Mouse (Mus musculus): Measurements from ENCODE around the gene Pitpnc1.

Pitpnc1 gene

DNA sequence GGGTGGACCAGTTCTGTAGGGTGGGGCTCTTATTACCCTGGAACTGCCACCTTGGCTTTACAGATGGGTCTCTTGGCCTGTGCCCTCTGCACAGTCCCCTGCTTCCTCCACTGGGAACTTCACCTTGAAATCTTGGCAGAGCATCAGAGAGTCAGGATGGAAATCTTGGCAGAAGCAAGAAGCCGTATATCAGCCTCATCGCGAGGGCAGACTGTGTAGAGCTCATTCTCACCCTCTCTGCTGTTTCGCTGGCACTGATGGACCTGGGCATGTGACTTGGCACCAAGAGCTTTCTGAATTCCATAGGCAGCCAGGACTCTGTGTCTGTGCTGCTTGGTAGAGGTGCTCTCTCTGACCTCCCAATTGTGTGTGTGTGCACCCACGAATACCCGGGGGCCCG, 221.7 kb downstream of the Pitpnc1 start:
- CTCF ChIA-PET = no interaction called here

DNA sequence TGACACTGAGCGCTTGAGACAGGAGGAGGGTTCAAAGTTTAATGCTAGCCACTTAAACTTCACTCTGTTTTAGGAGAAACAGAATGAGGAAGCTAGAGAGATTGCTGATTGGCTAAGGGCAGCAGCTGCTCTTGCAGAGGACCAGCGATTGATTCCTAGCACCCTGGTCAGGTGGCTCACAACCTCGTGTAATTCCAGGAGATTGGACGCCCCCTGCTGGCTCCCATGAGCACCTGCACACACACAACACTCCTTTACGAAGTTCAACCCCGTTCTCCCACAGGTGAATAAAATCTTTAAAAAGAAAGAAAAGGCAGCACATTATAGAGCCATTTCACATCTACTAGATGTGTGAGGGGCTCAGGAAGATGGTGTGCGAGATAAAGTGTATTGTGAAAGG, 224.8 kb downstream of the Pitpnc1 start:
- CTCF ChIA-PET = interaction anchor here (0.7 kb wide), 1 partner anchor 25 kb away, joined by 11 read pairs; no protein-coding TSS in a partner anchor

GRCm38 (mm10) chr11:107243126-107243525, 227.4 kb downstream of the Pitpnc1 start:
- CTCF ChIA-PET = no interaction called here

GRCm38 (mm10) chr11:107241678-107242077, 228.8 kb downstream of the Pitpnc1 start:
- CTCF ChIA-PET = interaction anchor here (0.6 kb wide), 1 partner anchor 23 kb away, joined by 5 read pairs; no protein-coding TSS in a partner anchor

- CTCF ChIA-PET = no interaction called here
Observed at GRCm38 (mm10) chr11:107238506-107238905, 232.0 kb downstream of the Pitpnc1 start.

DNA sequence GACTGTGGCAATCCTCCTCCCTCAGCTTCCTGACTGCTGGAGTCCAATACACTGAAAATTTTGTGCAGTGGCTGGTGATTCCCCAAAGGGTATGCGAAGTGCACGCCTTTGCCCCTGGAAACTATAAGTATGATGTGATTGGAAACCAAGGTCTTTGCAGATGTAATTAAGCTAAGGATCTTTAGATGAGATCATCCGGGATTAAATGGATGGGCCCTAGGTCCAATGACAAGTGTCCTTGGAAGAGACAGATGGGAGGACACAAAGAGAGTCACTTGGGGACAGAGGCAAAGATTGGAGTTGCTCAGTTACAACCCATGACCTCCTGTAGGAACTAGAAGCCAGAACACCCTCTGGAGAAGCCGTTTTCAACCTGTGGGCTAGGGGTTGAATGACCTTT, 233.0 kb downstream of the Pitpnc1 start:
- CTCF ChIA-PET = no interaction called here

- CTCF ChIA-PET = no interaction called here
Observed at GRCm38 (mm10) chr11:107233252-107233890, 237.1 kb downstream of the Pitpnc1 start.

GRCm38 (mm10) chr11:107230128-107230527, 240.4 kb downstream of the Pitpnc1 start:
- CTCF ChIA-PET = interaction anchor here (0.6 kb wide), 1 partner anchor 170 kb away, joined by 17 read pairs; no protein-coding TSS in a partner anchor

DNA sequence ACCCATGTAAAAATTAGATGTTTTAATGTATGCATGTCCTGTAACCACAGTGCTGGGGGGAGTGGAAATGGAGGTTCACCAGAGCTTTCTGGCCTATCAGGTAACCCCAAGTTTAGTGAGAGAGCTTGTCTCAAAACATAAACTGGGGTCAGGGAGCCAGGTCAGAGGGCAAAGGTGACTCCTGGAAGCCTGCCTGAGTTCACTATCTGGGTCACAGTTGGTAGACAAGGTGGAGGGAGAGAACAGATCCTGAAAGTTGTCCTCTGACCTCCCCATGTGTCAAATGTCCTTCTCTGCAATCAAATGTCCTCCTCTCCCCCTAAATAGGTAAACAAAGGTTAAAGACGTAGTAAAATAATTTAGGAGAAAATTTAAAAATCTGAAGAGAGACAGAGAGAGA, 244.1 kb downstream of the Pitpnc1 start:
- CTCF ChIA-PET = no interaction called here

DNA sequence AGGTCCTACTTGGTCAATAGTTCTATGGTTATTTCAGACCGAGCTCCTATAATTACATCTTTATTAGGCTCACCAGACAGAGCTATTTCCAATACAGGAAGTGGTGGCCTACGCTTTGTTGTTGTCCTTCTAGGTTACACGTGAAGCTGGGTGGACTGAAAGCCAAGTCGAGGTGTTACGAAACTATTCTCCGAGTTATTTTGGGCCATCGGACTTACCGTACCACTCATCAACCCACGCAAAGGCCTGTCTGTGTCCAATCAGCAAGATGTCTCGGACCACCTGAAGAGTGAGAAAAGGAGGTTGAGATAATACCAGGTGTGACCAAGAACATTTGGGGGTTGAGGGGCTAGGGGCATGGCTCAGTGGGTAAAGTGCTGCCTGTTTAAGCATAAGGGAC, 244.5 kb downstream of the Pitpnc1 start:
- CTCF ChIA-PET = no interaction called here

GRCm38 (mm10) chr11:107225301-107225700, 245.2 kb downstream of the Pitpnc1 start:
- CTCF ChIA-PET = no interaction called here

DNA sequence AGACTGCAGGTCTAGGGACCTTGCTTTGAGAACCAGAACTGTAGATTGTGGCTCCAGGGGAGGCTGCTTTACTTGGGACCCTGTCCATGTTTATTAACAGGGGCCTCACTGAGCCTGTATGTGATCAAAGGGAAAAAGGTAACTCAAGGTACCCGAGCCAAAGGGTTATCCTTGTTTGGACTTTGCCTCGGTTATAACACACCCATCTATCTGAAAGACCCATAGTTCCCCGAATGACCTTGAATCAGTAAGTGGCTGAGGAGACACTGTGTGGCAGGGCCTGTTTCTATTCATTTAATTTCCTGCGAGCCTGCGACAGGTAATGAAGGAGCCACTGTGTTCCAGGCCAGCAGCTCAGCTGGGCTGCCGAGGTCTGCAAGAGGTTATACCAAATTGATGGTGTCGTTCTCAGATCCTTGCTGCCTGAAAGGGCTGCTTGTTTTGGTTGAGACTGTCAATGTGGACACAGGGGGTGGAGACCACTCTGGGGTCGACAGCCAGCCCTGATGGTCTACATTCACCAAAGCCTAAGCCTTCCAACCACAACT, 246.8 kb downstream of the Pitpnc1 start:
- CTCF ChIA-PET = no interaction called here

DNA sequence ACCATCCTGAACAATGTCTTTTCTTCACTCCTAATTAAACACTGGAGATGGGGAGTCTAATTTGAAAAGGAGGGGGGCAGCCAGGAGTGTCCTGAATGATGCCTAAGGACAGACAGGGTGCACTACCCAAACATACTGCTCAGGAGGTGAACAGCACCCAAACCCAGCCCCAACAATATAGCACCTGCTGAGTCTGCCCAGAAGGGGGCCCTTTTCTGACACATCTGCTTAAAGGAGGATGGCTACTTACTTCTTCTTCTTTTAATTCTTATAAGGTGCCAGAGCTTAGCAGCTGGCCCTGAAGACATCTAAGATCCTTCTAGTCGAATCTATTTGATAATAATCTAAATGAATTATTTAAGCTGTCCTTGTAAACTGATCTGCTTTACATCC, 247.3 kb downstream of the Pitpnc1 start:
- CTCF ChIA-PET = no interaction called here

DNA sequence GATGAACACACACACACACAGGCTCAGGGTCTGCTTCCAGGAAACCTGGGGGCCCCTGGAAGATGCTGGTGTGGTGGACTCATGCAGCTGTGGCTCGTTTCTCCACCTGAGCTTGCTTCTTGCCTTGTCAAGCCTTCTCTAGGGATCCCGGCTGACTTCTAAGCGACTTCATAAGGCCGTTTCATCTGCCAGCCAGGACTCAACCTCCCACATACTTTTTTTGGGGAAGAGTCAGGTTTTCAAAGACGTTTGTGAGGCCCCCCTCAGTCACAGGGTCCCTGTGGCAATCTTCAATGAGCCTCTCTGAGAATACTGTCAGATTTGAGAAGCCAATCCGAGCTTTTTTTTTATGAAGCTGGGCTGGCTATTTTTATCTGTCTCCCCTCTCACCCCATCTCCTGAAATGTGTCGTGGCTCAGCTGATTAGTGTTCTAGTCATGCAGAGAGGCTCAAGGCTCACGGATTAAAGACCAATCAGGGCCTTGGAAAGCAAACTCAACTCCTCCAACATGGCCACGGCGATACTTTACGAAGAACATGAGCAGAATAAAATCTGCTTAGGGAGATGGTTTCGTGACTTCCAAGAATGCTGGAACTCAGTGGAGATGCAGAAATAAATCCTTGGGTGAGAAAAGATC, 247.8 kb downstream of the Pitpnc1 start:
- CTCF ChIA-PET = no interaction called here

DNA sequence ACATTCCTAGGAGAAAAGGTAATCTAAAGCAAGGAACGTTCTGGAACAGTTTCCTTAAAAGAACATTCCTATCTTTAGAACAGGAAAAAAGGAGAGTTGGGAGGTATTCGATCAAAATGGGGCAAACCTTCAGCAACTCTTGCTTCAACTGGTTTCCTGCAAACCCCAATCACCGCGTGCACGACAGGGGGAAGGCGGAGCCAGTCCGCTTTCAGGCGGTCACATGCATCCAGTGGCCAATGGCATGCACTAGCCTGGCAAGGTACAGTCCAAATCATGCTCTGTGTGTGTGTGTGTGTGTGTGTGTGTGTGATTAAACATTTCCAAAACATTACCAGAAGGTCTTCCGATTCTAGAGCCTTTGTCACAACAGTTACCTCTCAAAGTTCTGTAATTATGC, 255.4 kb downstream of the Pitpnc1 start:
- CTCF ChIA-PET = no interaction called here

DNA sequence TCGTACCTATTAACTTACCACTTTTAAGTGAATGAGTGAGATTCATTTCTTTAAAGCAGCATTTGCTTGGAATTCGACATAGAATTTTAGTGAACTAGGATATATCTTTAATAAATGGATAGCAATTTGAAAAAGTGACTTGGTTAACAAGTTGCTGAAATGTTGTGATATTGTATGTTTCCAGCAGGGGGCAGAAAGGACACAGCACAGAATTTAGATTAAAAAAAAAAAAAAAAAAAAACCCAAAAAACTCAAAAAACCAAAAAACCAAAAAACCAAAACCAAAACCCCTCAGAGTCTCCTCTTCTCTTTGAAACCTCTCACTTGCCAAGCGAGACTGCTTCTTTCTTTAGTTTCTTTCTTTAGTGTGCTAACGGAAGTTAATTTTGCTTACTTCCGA, 256.8 kb downstream of the Pitpnc1 start:
- CTCF ChIA-PET = no interaction called here

GRCm38 (mm10) chr11:107209818-107210217, 260.7 kb downstream of the Pitpnc1 start:
- CTCF ChIA-PET = no interaction called here

DNA sequence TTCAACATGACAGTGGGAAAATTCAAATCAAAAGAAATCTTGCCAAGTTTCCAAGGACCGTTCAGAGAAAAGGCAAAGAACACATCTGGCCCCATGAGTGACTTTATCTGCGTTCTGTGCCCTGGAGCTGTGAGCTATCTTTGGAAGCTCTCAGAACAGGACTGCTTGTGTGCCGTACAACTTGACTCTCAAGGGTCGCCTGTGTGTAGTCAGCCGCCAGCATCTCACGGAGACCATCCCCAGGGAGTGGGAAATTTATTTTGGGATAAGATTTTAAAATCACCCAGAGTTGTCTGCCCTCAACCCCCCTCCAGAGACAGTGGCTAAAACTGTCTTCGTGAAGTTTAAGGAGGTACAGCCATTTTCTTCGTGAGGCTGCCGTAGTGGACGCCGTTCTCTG, 268.7 kb downstream of the Pitpnc1 start:
- CTCF ChIA-PET = interaction anchor here (0.6 kb wide), 2 partner anchors 15 to 25 kb away, joined by 3 to 4 read pairs; no protein-coding TSS in a partner anchor

DNA sequence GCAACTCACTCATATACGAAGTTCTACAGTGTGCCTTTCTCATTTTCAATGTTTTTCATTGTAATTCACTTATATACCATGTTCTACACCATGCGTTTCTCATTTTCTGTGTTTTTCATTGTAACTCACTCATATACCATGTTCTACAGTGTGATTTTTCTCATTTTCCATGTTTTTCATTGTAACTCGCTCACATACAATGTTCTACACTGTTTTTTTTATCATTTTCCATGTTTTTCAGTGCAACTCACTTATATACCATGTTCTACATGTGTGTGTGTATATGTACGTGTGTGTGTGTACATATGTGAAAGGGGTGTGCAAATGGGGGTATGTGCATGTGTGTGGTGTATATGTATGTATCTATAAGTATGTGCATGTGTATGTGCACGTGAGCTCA, 271.2 kb downstream of the Pitpnc1 start:
- CTCF ChIA-PET = no interaction called here

DNA sequence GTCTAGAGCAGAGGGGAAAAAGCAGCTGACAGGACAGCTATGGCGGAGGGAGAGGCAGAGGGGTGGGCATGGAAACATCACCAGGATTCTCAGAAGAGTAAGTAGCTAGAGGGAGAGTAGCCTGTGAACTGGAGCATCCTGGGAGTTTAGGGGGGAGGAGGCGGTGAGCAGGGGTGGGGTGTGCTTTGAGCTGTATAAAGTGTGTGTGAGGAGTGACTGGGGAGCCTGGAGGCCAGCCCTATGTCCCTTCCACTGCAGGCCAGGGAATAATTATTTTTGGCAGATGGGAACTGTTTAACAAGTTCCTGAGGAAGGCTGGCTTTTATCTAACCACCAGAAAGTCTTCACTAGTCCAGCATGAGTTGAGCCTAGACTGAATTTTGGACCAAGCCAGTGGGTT, 275.2 kb downstream of the Pitpnc1 start:
- CTCF ChIA-PET = no interaction called here

DNA sequence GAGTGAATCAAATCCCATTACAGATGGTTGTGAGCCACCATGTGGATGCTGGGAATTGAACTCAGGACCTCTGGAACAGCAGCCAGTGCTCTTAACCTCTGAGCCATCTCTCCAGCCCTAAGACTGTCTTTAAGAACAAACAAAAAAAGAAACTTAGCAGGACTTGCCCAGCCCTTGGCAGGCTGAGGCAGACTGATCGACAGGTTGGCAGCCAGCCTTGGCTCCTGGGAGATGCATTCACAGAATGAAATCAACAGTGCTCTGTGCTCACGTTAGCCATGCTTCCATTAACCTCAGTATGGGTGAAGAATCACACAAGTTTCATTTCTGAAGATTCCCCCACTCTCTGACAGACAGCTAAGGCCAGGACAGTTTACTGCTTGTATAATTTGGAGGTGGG, 280.1 kb downstream of the Pitpnc1 start:
- CTCF ChIA-PET = interaction anchor here (0.5 kb wide), 1 partner anchor 51 kb away, joined by 4 read pairs; no protein-coding TSS in a partner anchor

DNA sequence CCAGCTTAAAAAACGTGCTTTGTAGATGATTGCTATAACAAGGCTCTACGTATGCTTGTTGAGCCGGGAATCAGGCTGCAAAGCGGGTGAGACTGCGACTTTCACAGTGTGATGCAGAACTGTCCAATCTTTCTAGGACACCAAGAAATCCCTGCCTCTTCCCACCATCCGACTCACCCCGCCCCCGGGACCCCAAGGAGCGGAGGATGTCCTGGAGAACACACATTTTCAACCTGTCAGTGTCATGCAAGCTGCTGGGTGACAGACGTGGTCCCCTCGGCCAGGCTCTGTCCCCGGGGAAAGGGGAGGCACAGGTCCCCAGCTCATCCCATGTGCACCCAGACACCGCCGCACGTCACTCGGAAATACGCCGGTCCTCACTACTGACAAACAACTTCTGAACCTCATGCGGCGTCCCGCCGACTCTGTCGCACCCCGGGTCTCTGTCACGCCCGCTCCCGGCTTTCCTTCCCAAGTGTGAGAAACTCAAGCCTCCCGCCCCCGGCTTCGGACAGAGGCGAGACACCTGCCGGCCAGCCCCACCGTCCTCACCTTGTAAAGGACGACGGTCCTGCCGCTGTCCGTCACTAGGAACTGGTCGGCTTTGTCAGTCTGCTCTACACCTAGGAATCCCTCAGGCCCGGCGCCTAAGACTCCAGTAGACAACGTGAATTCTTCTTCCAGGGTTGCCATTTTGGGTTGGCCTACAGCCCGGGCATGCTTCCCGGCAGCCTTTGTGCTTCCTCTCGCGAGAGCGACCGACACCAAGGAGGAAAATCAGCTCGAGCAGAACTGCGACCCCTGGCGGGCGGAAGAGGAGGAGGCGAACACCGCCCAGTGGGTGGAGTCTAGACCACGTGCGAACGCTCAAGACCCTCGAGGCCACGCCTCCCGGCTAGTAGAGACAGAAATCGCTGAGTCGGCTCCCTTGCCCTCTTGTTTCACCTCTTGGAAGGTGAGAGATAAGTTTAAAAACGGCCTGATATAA, 281.6 kb downstream of the Pitpnc1 start, which contains the start of gene Nol11:
Gene Nol11, minus strand, starts transcription at position 817 of the 988 bp plus-strand sequence.
- CTCF ChIA-PET = interaction anchor here (0.5 to 0.6 kb wide), 2 partner anchors 59 to 519 kb away, joined by 3 read pairs; no protein-coding TSS in a partner anchor

All from spleen, embryonic (tissue).